Mouse (Mus musculus): ENCODE data around the gene Rcvrn. TPM values are rescaled to one million over a fixed set of nuclear protein-coding genes. Genes with fewer than 3 reads are reported as not detected.

The Rcvrn gene
- polyA plus RNA-seq (2012; rRNA removed): 0.08 TPM in 1 of 2 replicates, not detected in the other

GRCm38 (mm10) chr11:67694703-67695376 lies at the start of gene Rcvrn:
TSS of gene Rcvrn (plus strand) at chr11:67695326.

Other genes starting within 250 kb of the Rcvrn start
- 3.3 and 3.9 TPM in 2 replicates for gene Gas7, start 239.9 kb upstream of the Rcvrn start, polyA plus RNA-seq (2012; rRNA removed)
- 0.26 and 0.29 TPM in 2 replicates for gene Glp2r, start 75.8 kb downstream of the Rcvrn start, polyA plus RNA-seq (2012; rRNA removed)
- not detected in 2 replicates for gene Gsg1l2, start 79.3 kb downstream of the Rcvrn start, polyA plus RNA-seq (2012; rRNA removed)
- gene Dhrs7c, start 102.9 kb downstream of the Rcvrn start, polyA plus RNA-seq (2012; rRNA removed): 0.19 and 0.68 TPM in 2 replicates
- 3.7 and 5.2 TPM in 2 replicates for gene Usp43, start 226.8 kb downstream of the Rcvrn start, polyA plus RNA-seq (2012; rRNA removed)